Mouse (Mus musculus): Measurements from ENCODE around the gene Kcne1. TPM values are rescaled to one million over a fixed set of nuclear protein-coding genes. Genes with fewer than 3 reads are reported as not detected.

Gene Kcne1
- 64.5 TPM in 2 replicates for polyA plus RNA-seq (2014; fragmentation: Nextera tagmentation; extraction: Ambion mirVana)

DNA sequence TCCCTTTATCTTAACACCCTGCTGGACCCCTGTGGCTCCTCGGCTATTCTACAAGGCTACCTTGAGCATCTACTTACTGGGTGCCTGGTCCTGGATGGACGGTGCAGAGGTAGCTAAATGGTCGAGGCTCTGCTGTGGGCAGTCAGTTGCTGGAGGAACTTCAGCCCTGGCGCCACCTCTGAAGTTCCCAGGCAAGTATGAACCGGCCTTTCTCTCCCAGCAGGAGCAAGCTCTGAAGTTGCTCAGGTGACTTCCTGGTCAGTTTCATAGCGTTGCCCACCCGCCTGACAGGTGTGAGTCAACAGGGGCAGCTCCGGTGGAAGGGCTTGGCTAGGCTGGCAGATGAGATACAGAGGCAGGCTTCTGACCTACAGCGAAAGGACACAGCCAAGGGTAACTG is at the start of gene Kcne1:
Kcne1 (minus strand) TSS at position 240 of the 400 bp plus-strand sequence.
- no peaks in the 10 kb centered on the region for H3K36me3 ChIP-seq (ENCODE audit: control insufficient read depth, insufficient read depth, low read length)
- peak within 1 kb of the TSS; percentile 18 for H3K4me3 ChIP-seq (ENCODE audit: low read depth, low read length)
- ATAC-seq (replicated peaks; ENCODE audit: insufficient number of reproducible peaks, low FRiP score, low TSS enrichment), result no peak
- H3K4me1 ChIP-seq (ENCODE audit: control insufficient read depth, insufficient read depth, low read length), result peaks cover 38% of the 10 kb centered on the region
- H3K9ac ChIP-seq (ENCODE audit: low read depth, low read length), result peak within 1 kb of the TSS; percentile 52; the same call in 1 of the 2 replicates
- no peaks in the 10 kb centered on the region for H3K9me3 ChIP-seq (replicated peaks; ENCODE audit: control insufficient read depth, low read length)
- H3K27me3 ChIP-seq (ENCODE audit: control insufficient read depth, insufficient read depth, low read length), result no peaks in the 10 kb centered on the region
- no peak within 1 kb of the TSS for H3K27ac ChIP-seq (ENCODE audit: low read depth, low read length)
- WGBS (ENCODE audit: insufficient replicate concordance), result 32% methylated on average over 8 of the region's 9 CpGs
- H3K4me2 ChIP-seq, result peak within 1 kb of the TSS; percentile 60

DNA sequence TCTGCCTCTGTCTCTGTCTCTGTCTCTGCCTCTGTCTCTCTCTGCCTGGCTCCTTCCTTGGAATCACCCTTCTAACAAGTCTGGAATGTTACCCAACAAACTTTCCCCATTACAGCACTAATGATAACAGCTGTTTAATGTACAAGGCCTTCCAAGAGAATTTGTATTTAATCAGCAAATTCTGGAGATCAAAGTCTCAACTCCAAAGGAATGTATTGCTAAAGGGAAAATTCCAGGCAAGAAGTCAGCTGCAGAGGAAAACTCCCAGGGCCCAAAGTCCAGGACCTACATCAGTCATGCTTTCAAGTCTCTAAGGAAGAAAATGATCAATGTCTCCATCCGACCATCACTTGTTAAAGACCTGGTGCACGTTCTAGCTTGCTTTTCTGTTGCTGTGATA is 48.6 kb upstream of the Kcne1 start:
- H3K9ac ChIP-seq (ENCODE audit: low read depth, low read length), result no peak overlapping the region
- H3K9me3 ChIP-seq (replicated peaks; ENCODE audit: control insufficient read depth, low read length), result no peaks in the 10 kb centered on the region
- peaks cover 32% of the 10 kb centered on the region for H3K4me1 ChIP-seq (ENCODE audit: control insufficient read depth, insufficient read depth, low read length)
- no peaks in the 10 kb centered on the region for H3K27me3 ChIP-seq (ENCODE audit: control insufficient read depth, insufficient read depth, low read length)
- H3K4me3 ChIP-seq (ENCODE audit: low read depth, low read length), result no peak overlapping the region
- H3K36me3 ChIP-seq (ENCODE audit: control insufficient read depth, insufficient read depth, low read length), result no peaks in the 10 kb centered on the region
- H3K4me2 ChIP-seq, result no peak overlapping the region
- 0 out of 2 replicates have a peak overlapping the region, but pooled peaks have one; percentile 46 for H3K27ac ChIP-seq (ENCODE audit: low read depth, low read length)
- WGBS (ENCODE audit: insufficient replicate concordance), result 67% methylated on average over 2 of the region's 2 CpGs
- no peak for ATAC-seq (replicated peaks; ENCODE audit: insufficient number of reproducible peaks, low FRiP score, low TSS enrichment)

DNA sequence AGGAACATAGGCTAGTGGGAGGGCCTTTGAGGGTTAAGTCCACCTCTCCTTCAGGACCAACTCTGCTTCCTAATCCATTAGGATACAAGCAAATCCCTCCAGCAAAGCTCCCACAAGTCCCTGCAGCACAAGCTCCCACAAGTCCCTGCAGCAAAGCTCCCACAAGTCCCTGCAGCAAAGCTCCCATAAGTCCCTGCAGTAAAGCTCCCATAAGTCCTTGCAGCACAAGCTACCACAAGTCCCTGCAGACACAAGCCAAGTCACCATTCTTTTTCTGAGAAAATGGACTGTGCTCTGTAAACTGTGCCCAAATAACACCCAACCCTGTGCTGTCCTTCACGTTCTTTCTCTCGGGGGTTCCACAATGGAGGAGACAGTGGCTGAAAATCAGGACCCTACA is 44.9 kb upstream of the Kcne1 start:
- ATAC-seq (replicated peaks; ENCODE audit: insufficient number of reproducible peaks, low FRiP score, low TSS enrichment), result no peak
- Histone ChIP-seq H3K4me1 (ENCODE audit: control insufficient read depth, insufficient read depth, low read length) (peaks cover 39% of the 10 kb centered on the region), H3K4me2 (no peak overlapping the region), H3K36me3 (ENCODE audit: control insufficient read depth, insufficient read depth, low read length) (no peaks in the 10 kb centered on the region), H3K9me3 (replicated peaks; ENCODE audit: control insufficient read depth, low read length) (no peaks in the 10 kb centered on the region), H3K27me3 (ENCODE audit: control insufficient read depth, insufficient read depth, low read length) (no peaks in the 10 kb centered on the region), H3K9ac (ENCODE audit: low read depth, low read length) (no peak overlapping the region), H3K27ac (ENCODE audit: low read depth, low read length) (no peak overlapping the region), H3K4me3 (ENCODE audit: low read depth, low read length) (no peak overlapping the region)
- WGBS (ENCODE audit: insufficient replicate concordance), result 92% methylated on average over 2 of the region's 2 CpGs

DNA sequence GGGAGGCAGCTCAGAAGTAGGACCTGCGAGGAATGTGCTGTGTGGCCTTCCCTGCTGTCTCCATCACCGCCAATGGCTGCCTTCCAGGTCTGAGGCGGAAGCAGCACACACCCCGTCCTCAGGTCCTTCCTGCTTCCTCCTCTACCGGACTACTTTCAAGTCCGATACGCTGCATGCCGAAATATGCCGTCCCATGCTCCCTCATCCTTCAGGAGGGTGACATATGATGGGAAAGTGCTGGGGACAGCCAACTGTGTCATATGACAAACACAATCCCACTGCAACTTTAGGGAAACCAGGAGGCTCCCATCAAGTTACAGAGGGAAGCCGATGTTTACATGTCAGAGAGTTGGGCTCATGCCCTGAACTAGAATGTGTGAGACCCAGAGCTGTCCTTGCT is 43.8 kb upstream of the Kcne1 start:
- Histone ChIP-seq H3K9ac (ENCODE audit: low read depth, low read length) (no peak overlapping the region), H3K4me3 (ENCODE audit: low read depth, low read length) (no peak overlapping the region), H3K4me2 (no peak overlapping the region), H3K9me3 (replicated peaks; ENCODE audit: control insufficient read depth, low read length) (no peaks in the 10 kb centered on the region), H3K27me3 (ENCODE audit: control insufficient read depth, insufficient read depth, low read length) (no peaks in the 10 kb centered on the region), H3K4me1 (ENCODE audit: control insufficient read depth, insufficient read depth, low read length) (peaks cover 45% of the 10 kb centered on the region), H3K27ac (ENCODE audit: low read depth, low read length) (0 out of 2 replicates have a peak overlapping the region, but pooled peaks have one; percentile 54), H3K36me3 (ENCODE audit: control insufficient read depth, insufficient read depth, low read length) (no peaks in the 10 kb centered on the region)
- 68% methylated on average over 10 of the region's 10 CpGs for WGBS (ENCODE audit: insufficient replicate concordance)
- no peak for ATAC-seq (replicated peaks; ENCODE audit: insufficient number of reproducible peaks, low FRiP score, low TSS enrichment)

DNA sequence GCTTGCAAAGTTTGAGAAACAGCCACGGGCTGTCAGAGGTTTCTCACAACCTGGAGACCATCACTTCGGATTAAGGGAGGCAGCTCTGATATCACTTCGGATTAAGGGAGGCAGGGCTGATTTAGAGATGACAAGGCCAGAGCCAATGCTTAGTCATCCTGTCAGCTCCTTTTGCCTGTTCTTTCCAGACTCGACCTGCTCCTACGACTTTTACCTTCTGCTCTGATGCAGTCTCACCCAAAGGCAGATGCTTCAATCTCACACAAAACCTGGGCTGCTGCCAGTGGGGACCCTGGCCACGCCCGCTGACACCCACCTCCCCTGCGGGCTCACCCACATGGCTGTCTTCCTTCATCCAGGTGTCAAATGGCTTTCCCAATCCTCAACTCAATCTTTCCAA is 42.9 kb upstream of the Kcne1 start:
- Histone ChIP-seq H3K9ac (ENCODE audit: low read depth, low read length) (0 out of 2 replicates have a peak overlapping the region, but pooled peaks have one; percentile 34), H3K27me3 (ENCODE audit: control insufficient read depth, insufficient read depth, low read length) (no peaks in the 10 kb centered on the region), H3K9me3 (replicated peaks; ENCODE audit: control insufficient read depth, low read length) (no peaks in the 10 kb centered on the region), H3K4me2 (no peak overlapping the region; the same call in 1 of the 2 replicates), H3K36me3 (ENCODE audit: control insufficient read depth, insufficient read depth, low read length) (no peaks in the 10 kb centered on the region; the same call in 1 of the 2 replicates), H3K4me1 (ENCODE audit: control insufficient read depth, insufficient read depth, low read length) (peaks cover 49% of the 10 kb centered on the region), H3K27ac (ENCODE audit: low read depth, low read length) (0 out of 2 replicates have a peak overlapping the region, but pooled peaks have one; percentile 54), H3K4me3 (ENCODE audit: low read depth, low read length) (no peak overlapping the region)
- WGBS (ENCODE audit: insufficient replicate concordance), result 33% methylated on average over 8 of the region's 8 CpGs
- no peak for ATAC-seq (replicated peaks; ENCODE audit: insufficient number of reproducible peaks, low FRiP score, low TSS enrichment)

DNA sequence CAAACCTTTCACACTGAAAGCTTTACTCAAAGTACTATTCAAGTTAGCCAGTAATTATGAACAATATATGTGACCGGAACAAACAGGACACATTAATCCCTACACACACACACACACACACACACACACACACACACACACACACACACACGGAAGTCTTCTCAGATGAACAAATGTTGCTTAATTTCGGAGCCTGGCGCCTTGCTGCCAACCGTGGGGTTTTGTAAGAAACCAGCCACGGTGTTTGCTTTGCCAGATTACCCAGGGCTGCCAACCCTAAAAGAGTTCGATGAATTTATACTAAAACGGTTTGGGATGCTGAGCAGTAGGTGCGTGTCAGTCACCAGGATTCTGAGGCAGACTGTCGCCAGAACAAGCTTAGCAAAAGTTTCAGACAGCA is 41.9 kb upstream of the Kcne1 start:
- Histone ChIP-seq H3K9me3 (replicated peaks; ENCODE audit: control insufficient read depth, low read length) (no peaks in the 10 kb centered on the region), H3K4me3 (ENCODE audit: low read depth, low read length) (no peak overlapping the region), H3K9ac (ENCODE audit: low read depth, low read length) (0 out of 2 replicates have a peak overlapping the region, but pooled peaks have one; percentile 23), H3K36me3 (ENCODE audit: control insufficient read depth, insufficient read depth, low read length) (peaks cover 6% of the 10 kb centered on the region), H3K27ac (ENCODE audit: low read depth, low read length) (peak overlapping the region; percentile 4; the same call in 1 of the 2 replicates), H3K27me3 (ENCODE audit: control insufficient read depth, insufficient read depth, low read length) (no peaks in the 10 kb centered on the region), H3K4me1 (ENCODE audit: control insufficient read depth, insufficient read depth, low read length) (peaks cover 55% of the 10 kb centered on the region), H3K4me2 (no peak overlapping the region)
- WGBS (ENCODE audit: insufficient replicate concordance), result 50% methylated on average over 10 of the region's 10 CpGs
- no peak for ATAC-seq (replicated peaks; ENCODE audit: insufficient number of reproducible peaks, low FRiP score, low TSS enrichment)

DNA sequence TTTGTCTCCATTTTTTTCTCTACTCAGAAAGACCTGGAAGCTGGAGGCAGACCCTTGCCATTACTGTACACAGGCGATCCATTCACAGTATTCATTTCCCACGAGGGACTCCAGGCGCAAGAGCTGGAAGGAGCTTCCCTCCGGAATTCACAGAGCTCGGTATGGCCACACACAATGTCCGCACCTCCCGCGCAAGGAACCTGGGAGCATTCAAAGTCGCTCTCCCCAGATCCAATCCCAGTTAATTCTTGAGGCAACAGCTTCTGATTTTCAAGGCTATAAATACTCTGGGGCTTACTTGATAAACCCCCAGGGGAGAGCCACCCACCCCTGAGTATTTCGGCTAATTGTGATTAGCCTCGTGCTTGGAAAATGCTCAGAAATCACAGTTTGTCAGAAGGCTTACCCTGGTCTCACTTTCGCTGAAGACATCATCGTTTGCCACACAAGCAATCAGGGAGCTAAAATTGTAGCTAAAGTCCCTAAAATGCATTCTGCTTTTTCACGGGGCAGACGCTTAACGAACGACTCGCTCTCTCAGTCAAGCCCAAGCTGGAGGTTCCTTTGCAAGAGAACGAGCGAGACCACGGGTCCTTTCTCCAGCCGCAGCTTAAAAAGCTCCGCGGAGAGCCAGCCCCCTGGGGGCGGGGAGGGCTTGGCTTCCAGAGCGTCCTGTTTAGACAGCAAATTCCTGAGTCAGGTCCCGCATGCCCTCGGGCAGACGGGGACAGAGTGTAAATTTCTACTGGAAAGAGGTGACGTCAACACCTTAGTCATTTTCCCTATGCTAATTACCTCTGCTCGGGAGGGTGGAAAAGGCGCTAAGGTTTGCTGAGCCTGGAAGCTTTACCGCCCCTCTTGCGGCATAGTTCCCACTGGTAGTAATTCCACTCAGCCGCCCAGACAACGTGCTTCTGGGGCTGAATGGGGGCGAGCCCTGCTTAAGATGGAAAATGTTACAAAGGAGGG is 40.5 kb upstream of the Kcne1 start:
- H3K9ac ChIP-seq (ENCODE audit: low read depth, low read length), result peak overlapping the region; percentile 83
- no peaks in the 10 kb centered on the region for H3K27me3 ChIP-seq (ENCODE audit: control insufficient read depth, insufficient read depth, low read length)
- whole genome bisulfite sequencing (ENCODE audit: insufficient replicate concordance), result under 1% methylated on average over 37 of the region's 37 CpGs
- H3K4me3 ChIP-seq (ENCODE audit: low read depth, low read length), result peak overlapping the region; percentile 61
- peak overlapping the region; percentile 95 for H3K27ac ChIP-seq (ENCODE audit: low read depth, low read length)
- no peaks in the 10 kb centered on the region for H3K9me3 ChIP-seq (replicated peaks; ENCODE audit: control insufficient read depth, low read length)
- peak overlapping the region; percentile 72 for H3K4me2 ChIP-seq
- peaks cover 14% of the 10 kb centered on the region for H3K36me3 ChIP-seq (ENCODE audit: control insufficient read depth, insufficient read depth, low read length)
- ATAC-seq (replicated peaks; ENCODE audit: insufficient number of reproducible peaks, low FRiP score, low TSS enrichment), result peak; percentile 85
- peaks cover 52% of the 10 kb centered on the region for H3K4me1 ChIP-seq (ENCODE audit: control insufficient read depth, insufficient read depth, low read length)

DNA sequence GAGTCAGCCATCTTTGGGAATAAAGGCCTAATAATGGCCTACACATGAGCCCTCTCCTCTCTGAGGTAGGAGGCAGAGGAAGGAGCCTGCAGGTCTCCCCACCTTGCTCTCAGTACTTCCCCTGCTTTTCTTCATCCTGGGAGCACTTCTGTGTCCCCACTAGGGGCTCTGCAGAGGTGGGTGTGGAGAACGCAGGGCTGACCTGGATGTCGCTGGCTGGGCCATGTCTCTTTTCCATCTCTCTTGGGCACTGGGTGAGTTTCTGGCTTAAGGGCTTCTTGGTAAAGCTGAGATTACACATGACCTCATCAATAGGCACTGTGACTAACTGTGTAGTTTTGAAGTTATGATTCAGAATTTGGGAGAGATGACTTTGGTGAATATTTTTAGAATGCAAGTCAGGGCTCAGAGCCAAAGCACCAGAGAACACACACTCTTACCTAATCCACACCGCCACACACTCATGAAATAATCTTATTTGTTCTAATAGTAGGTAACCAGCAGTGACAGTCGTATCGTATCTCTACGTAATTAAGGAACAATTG is 39.4 kb upstream of the Kcne1 start:
- Histone ChIP-seq H3K9me3 (replicated peaks; ENCODE audit: control insufficient read depth, low read length) (no peaks in the 10 kb centered on the region), H3K27me3 (ENCODE audit: control insufficient read depth, insufficient read depth, low read length) (no peaks in the 10 kb centered on the region), H3K36me3 (ENCODE audit: control insufficient read depth, insufficient read depth, low read length) (peaks cover 17% of the 10 kb centered on the region), H3K4me3 (ENCODE audit: low read depth, low read length) (peak overlapping the region; percentile 61), H3K9ac (ENCODE audit: low read depth, low read length) (peak overlapping the region; percentile 83), H3K4me1 (ENCODE audit: control insufficient read depth, insufficient read depth, low read length) (peaks cover 52% of the 10 kb centered on the region), H3K4me2 (peak overlapping the region; percentile 72), H3K27ac (ENCODE audit: low read depth, low read length) (peak overlapping the region; percentile 95)
- WGBS (ENCODE audit: insufficient replicate concordance), result 42% methylated on average over 6 of the region's 6 CpGs
- no peak for ATAC-seq (replicated peaks; ENCODE audit: insufficient number of reproducible peaks, low FRiP score, low TSS enrichment)

All from heart, embryonic 11.5 days (tissue).